Comparison of ENCODE assay signal across 26 mouse cellular contexts in genomic region chr11:85816471-85816870, GRCm38 (mm10). TPM values are rescaled to one million over a fixed set of nuclear protein-coding genes. Genes with fewer than 3 reads are reported as not detected.
DNase-seq lines count a peak whose midpoint lies in the region; ATAC-seq lines count a peak whose summit lies in the region.
"Had no signal": no experiment of that assay in that cellular context is flagged by ENCODE, and none has a peak within 500 bp of the region (broad histone marks: within the 10 kb centered on the region; RNA-seq: fewer than 3 reads in every experiment).

No protein-coding gene starts in this region.

- H3K36me3 ChIP-seq in heart, embryonic 10.5 days, result no peaks in the 10 kb centered on the region
- no peaks in the 10 kb centered on the region for H3K36me3 ChIP-seq in embryonic facial prominence, embryonic 10.5 days (replicated peaks)
- no peaks in the 10 kb centered on the region for H3K36me3 ChIP-seq in limb, embryonic 11.5 days (ENCODE audit: control insufficient read depth, insufficient read depth, low read length)
- H3K36me3 ChIP-seq: heart, embryonic 15.5 days had no signal

- H3K27me3 ChIP-seq in heart, embryonic 10.5 days (ENCODE audit: insufficient read depth, poor library complexity, severe bottlenecking), result peaks cover 88% of the 10 kb centered on the region
- peaks cover 76% of the 10 kb centered on the region for H3K27me3 ChIP-seq in embryonic facial prominence, embryonic 10.5 days (replicated peaks; ENCODE audit: low read depth, poor library complexity, severe bottlenecking)
- H3K27me3 ChIP-seq in limb, embryonic 11.5 days (ENCODE audit: control insufficient read depth, insufficient read depth, low read length), result no peaks in the 10 kb centered on the region
- H3K27me3 ChIP-seq: CH12.LX, Patski had no signal

- H3K4me2 ChIP-seq in limb, embryonic 11.5 days (ENCODE audit: low read depth, severe bottlenecking), result no peak overlapping the region
- H3K4me2 ChIP-seq: heart, embryonic 15.5 days had no signal

- no peaks in the 10 kb centered on the region for H3K9me3 ChIP-seq in heart, embryonic 10.5 days
- H3K9me3 ChIP-seq in embryonic facial prominence, embryonic 10.5 days, result no peaks in the 10 kb centered on the region
- no peaks in the 10 kb centered on the region for H3K9me3 ChIP-seq in limb, embryonic 11.5 days (ENCODE audit: control insufficient read depth, low read length)
- H3K9me3 ChIP-seq: heart, embryonic 15.5 days had no signal

- H3K9ac ChIP-seq in limb, embryonic 11.5 days (ENCODE audit: low read length), result no peak overlapping the region
- H3K9ac ChIP-seq: heart, embryonic 15.5 days had no signal

- no peak overlapping the region for H3K4me3 ChIP-seq in heart, embryonic 10.5 days
- H3K4me3 ChIP-seq in embryonic facial prominence, embryonic 10.5 days, result no peak overlapping the region
- H3K4me3 ChIP-seq in limb, embryonic 11.5 days (ENCODE audit: low read depth, low read length), result no peak overlapping the region
- H3K4me3 ChIP-seq: heart, embryonic 15.5 days had no signal

- H3K27ac ChIP-seq in heart, embryonic 10.5 days, result 0 out of 2 replicates have a peak overlapping the region, but pooled peaks have one; percentile 3
- H3K27ac ChIP-seq in embryonic facial prominence, embryonic 10.5 days (replicated peaks), result peak overlapping the region; percentile 77
- peak overlapping the region; percentile 32; the same call in 1 of the 2 replicates for H3K27ac ChIP-seq in limb, embryonic 11.5 days (replicated peaks; ENCODE audit: low read depth, low read length)
- H3K27ac ChIP-seq: heart, embryonic 15.5 days had no signal

- intact Hi-C loops in heart, postnatal 36 days (cut with DNase I), result no loop called here
- intact Hi-C loops in left cerebral cortex, postnatal 25 days (cut with DNase I), result no loop called here

- peaks cover 86% of the 10 kb centered on the region for H3K4me1 ChIP-seq in heart, embryonic 10.5 days
- peaks cover 96% of the 10 kb centered on the region for H3K4me1 ChIP-seq in embryonic facial prominence, embryonic 10.5 days
- H3K4me1 ChIP-seq in limb, embryonic 11.5 days (ENCODE audit: control insufficient read depth, insufficient read depth, low read length), result peaks cover 47% of the 10 kb centered on the region

- 60% methylated on average over 5 of the region's 5 CpGs for WGBS in heart, embryonic 10.5 days
- 27% methylated on average over 5 of the region's 5 CpGs for WGBS in embryonic facial prominence, embryonic 10.5 days
- 10% methylated on average over 5 of the region's 5 CpGs for WGBS in limb, embryonic 11.5 days

- DNase-seq in heart, embryonic 10.5 days (ENCODE audit: low spot score), result no peak
- no peak for DNase-seq in heart, postnatal 36 days
- DNase-seq in embryonic facial prominence, embryonic 10.5 days (ENCODE audit: low spot score), result peak; percentile 68
- DNase-seq in limb, embryonic 11.5 days (ENCODE audit: low spot score), result peak; percentile 53
- no peak for DNase-seq in left cerebral cortex, postnatal 25 days (ENCODE audit: low spot score in 2 of 2)
- DNase-seq in cerebellum, adult 18-20 months, result no peak
- no peak for DNase-seq in spleen, postnatal 10 days (ENCODE audit: low spot score in 2 of 2)
- DNase-seq: adrenal gland, postnatal 25 days; cerebellum, adult 8-10 months; cerebellum, postnatal 14 days; gastrocnemius, postnatal 36 days; heart, adult 11 months; heart, postnatal 14 days had no signal

- ATAC-seq in limb, embryonic 11.5 days (ENCODE audit: insufficient number of reproducible peaks, low FRiP score, low TSS enrichment, low read depth), result no peak
- ATAC-seq: activated CD4-positive, CD25-positive, alpha-beta regulatory T cell, adult 4 months; forebrain, embryonic 14.5 days; hindbrain, embryonic 16.5 days; inflammation-experienced regulatory T-cells, adult 6 months; intestine, postnatal 0 days; Patski had no signal

RNA-seq across cellular contexts. Expression of gene Tbx2, which starts 15.9 kb away (rescaled TPM):
- 2.5 and 7.6 TPM in 2 replicates for polyA plus RNA-seq in heart, embryonic 10.5 days (2016; fragmentation: Nextera tagmentation; extraction: Ambion mirVana)
- total RNA-seq in heart, postnatal 36 days (2021), result 1 to 10 TPM; 6.2 to 6.9 TPM
- polyA plus RNA-seq in embryonic facial prominence, embryonic 10.5 days (2016; fragmentation: Nextera tagmentation; extraction: Ambion mirVana), result 9.9 and 10.9 TPM in 2 replicates
- polyA plus RNA-seq in limb, embryonic 11.5 days (2014; fragmentation: Nextera tagmentation; extraction: Ambion mirVana), result 11.3 and 14.9 TPM in 2 replicates
- total RNA-seq in left cerebral cortex, postnatal 25 days (2021), result 1 to 10 TPM; 1.8 to 2.2 TPM
- total RNA-seq: CH12.LX had no signal
- polyA plus RNA-seq: inflammation-experienced regulatory T-cells, adult 6 months had no signal

RNA-seq across cellular contexts. Expression of gene Gm11444, which starts 33.7 kb away (rescaled TPM):
- not detected in 2 replicates for polyA plus RNA-seq in heart, embryonic 10.5 days (2016; fragmentation: Nextera tagmentation; extraction: Ambion mirVana)
- total RNA-seq in heart, postnatal 36 days (2021), result not detected
- polyA plus RNA-seq in embryonic facial prominence, embryonic 10.5 days (2016; fragmentation: Nextera tagmentation; extraction: Ambion mirVana), result not detected in 2 replicates
- not detected in 2 replicates for polyA plus RNA-seq in limb, embryonic 11.5 days (2014; fragmentation: Nextera tagmentation; extraction: Ambion mirVana)
- not detected for total RNA-seq in left cerebral cortex, postnatal 25 days (2021)
- total RNA-seq: adrenal gland, adult 18-20 months; adrenal gland, postnatal 25 days; CH12.LX; common myeloid progenitor, adult 5-6 weeks; gastrocnemius, adult 8-10 months; gastrocnemius, postnatal 36 days; heart, postnatal 14 days had no signal
- polyA plus RNA-seq: embryonic facial prominence, embryonic 14.5 days; forebrain, embryonic 14.5 days; heart, embryonic 15.5 days; hindbrain, embryonic 11.5 days; hindbrain, embryonic 16.5 days; inflammation-experienced regulatory T-cells, adult 6 months; intestine, postnatal 0 days; Patski had no signal

Comparison
In these comparisons a context has a peak if more than half of its experiments do, and no peak if none do; other contexts are left out.
1. DNase-seq: peak in embryonic facial prominence, embryonic 10.5 days (single experiment) and limb, embryonic 11.5 days (single experiment); none in heart, embryonic 10.5 days (single experiment), heart, postnatal 36 days (0 of 2), left cerebral cortex, postnatal 25 days (0 of 2), cerebellum, adult 18-20 months (0 of 2) and spleen, postnatal 10 days (0 of 2).
2. H3K27ac ChIP-seq: peak in every context shown above with its lines; median percentile 77 in embryonic facial prominence, embryonic 10.5 days; 32 in limb, embryonic 11.5 days; 3 in heart, embryonic 10.5 days.